ENCODE assay signal across 17 mouse cellular contexts in genomic region chr8:121214975-121215374, GRCm38 (mm10).
DNase-seq lines count a peak whose midpoint lies in the region; ATAC-seq and TF ChIP-seq lines count a peak whose summit lies in the region.
"Had no signal": no experiment of that assay in that cellular context is flagged by ENCODE, and none has a peak within 500 bp of the region (broad histone marks: within the 10 kb centered on the region; RNA-seq: fewer than 3 reads in every experiment).

No protein-coding gene starts in this region.

- no peaks in the 10 kb centered on the region for H3K36me3 ChIP-seq in heart, adult 2 months (ENCODE audit: control insufficient read depth, insufficient read depth, low read length)
- H3K36me3 ChIP-seq in heart, embryonic 11.5 days (ENCODE audit: control insufficient read depth, insufficient read depth, low read length), result no peaks in the 10 kb centered on the region
- no peaks in the 10 kb centered on the region for H3K36me3 ChIP-seq in ES-E14 (ENCODE audit: control insufficient read depth, insufficient read depth, low read length, poor library complexity, severe bottlenecking)
- H3K36me3 ChIP-seq: forebrain, embryonic 10.5 days; heart, embryonic 10.5 days; limb, embryonic 10.5 days; midbrain, embryonic 13.5 days; neural tube, embryonic 12.5 days had no signal

- H3K9ac ChIP-seq in heart, adult 2 months (ENCODE audit: low read depth, low read length), result no peak overlapping the region
- H3K9ac ChIP-seq in heart, embryonic 11.5 days (ENCODE audit: low read depth, low read length), result no peak overlapping the region
- no peak overlapping the region for H3K9ac ChIP-seq in ES-E14 (ENCODE audit: insufficient read depth, low read depth, low read length, poor library complexity, severe bottlenecking)
- H3K9ac ChIP-seq: midbrain, embryonic 13.5 days; neural tube, embryonic 12.5 days had no signal

- no peak for ATAC-seq in heart, embryonic 11.5 days (replicated peaks; ENCODE audit: insufficient number of reproducible peaks, low FRiP score, low TSS enrichment)
- ATAC-seq: activated CD4-positive, CD25-positive, alpha-beta regulatory T cell, adult 4 months; midbrain, embryonic 13.5 days had no signal

- no peak for TF ChIP-seq EP300 in heart, adult 2 months (IDR thresholded peaks at IDR 0.05; ENCODE audit: insufficient read depth, low read depth, low read length)

- intact Hi-C loops in heart, adult 2 months (cut with DNase I), result no loop called here

- DNase-seq in heart, adult 2 months, result no peak
- DNase-seq in lung, adult 2 months, result no peak
- DNase-seq in lung, postnatal 10 days, result no peak
- DNase-seq in ES-E14 (ENCODE audit: low read depth, low spot score) (peak; percentile 60), adipocyte (ENCODE audit: low spot score) (no peak)
- peak; percentile 2 for DNase-seq in naive thymus-derived CD4-positive, alpha-beta T cell, adult 2 months (ENCODE audit: low read depth)
- no peak for DNase-seq in ovary, adult 18-20 months (ENCODE audit: low spot score)
- DNase-seq: cerebellum, adult 9-10 months; kidney, adult 11 months; retina, postnatal 1 day had no signal

- H3K4me2 ChIP-seq in heart, embryonic 11.5 days, result no peak overlapping the region
- H3K4me2 ChIP-seq: midbrain, embryonic 13.5 days; neural tube, embryonic 12.5 days had no signal

- no peak overlapping the region for H3K27ac ChIP-seq in heart, adult 2 months
- no peak overlapping the region for H3K27ac ChIP-seq in heart, embryonic 11.5 days (ENCODE audit: low read depth, low read length)
- H3K27ac ChIP-seq in ES-E14 (ENCODE audit: insufficient read depth, low read depth, low read length, poor library complexity, severe bottlenecking), result no peak overlapping the region
- H3K27ac ChIP-seq: forebrain, embryonic 10.5 days; heart, embryonic 10.5 days; limb, embryonic 10.5 days; midbrain, embryonic 13.5 days; neural tube, embryonic 12.5 days had no signal

- no peaks in the 10 kb centered on the region for H3K79me2 ChIP-seq in heart, adult 2 months (replicated peaks; ENCODE audit: control insufficient read depth, insufficient read depth, low read length)

- no peak overlapping the region for H3K4me3 ChIP-seq in heart, adult 2 months
- no peak overlapping the region for H3K4me3 ChIP-seq in heart, embryonic 11.5 days (ENCODE audit: low read depth, low read length)
- H3K4me3 ChIP-seq in lung, adult 2 months (replicated peaks; ENCODE audit: extremely low read depth, low read depth, low read length), result no peak overlapping the region
- no peak overlapping the region for H3K4me3 ChIP-seq in ES-E14 (ENCODE audit: insufficient read depth in 1 of 2, low read depth in 1 of 2, low read length in 2 of 2, poor library complexity in 1 of 2, severe bottlenecking in 1 of 2)
- H3K4me3 ChIP-seq: forebrain, embryonic 10.5 days; heart, embryonic 10.5 days; limb, embryonic 10.5 days; midbrain, embryonic 13.5 days; neural tube, embryonic 12.5 days had no signal

- no peaks in the 10 kb centered on the region for H3K4me1 ChIP-seq in heart, adult 2 months (ENCODE audit: control insufficient read depth, insufficient read depth, low read length)
- peaks cover under 1% of the 10 kb centered on the region; the same call in 1 of the 2 replicates for H3K4me1 ChIP-seq in heart, embryonic 11.5 days (ENCODE audit: control insufficient read depth, insufficient read depth, low read length)
- no peaks in the 10 kb centered on the region for H3K4me1 ChIP-seq in lung, adult 2 months (ENCODE audit: control insufficient read depth, insufficient read depth, low read length)
- no peaks in the 10 kb centered on the region for H3K4me1 ChIP-seq in ES-E14 (ENCODE audit: control insufficient read depth in 2 of 2, insufficient read depth in 2 of 2, low read length in 2 of 2, poor library complexity in 1 of 2)

- 85% methylated on average over 10 of the region's 10 CpGs for WGBS in heart, adult 2 months
- 74% methylated on average over 10 of the region's 10 CpGs for WGBS in heart, embryonic 11.5 days (ENCODE audit: insufficient replicate concordance)
- 85% methylated on average over 10 of the region's 10 CpGs for WGBS in lung, adult 2 months

- H3K27me3 ChIP-seq in heart, adult 2 months (ENCODE audit: control insufficient read depth, insufficient read depth, low read length), result no peaks in the 10 kb centered on the region
- H3K27me3 ChIP-seq in heart, embryonic 11.5 days (ENCODE audit: control insufficient read depth, insufficient read depth, low read length), result no peaks in the 10 kb centered on the region
- H3K27me3 ChIP-seq: midbrain, embryonic 13.5 days; neural tube, embryonic 12.5 days had no signal

- in situ Hi-C loops in ES-E14 (cut with MboI; ENCODE audit: low sequenced_read_pairs in 2 of 2, unreplicated experiment in 2 of 2), result loop anchor here in 1 of 2 experiments (10.0 kb wide), 1 partner anchor 100 kb away; the partner anchor contains the start of gene Foxc2

- no peak for TF ChIP-seq POLR2A in heart, adult 2 months (IDR thresholded peaks at IDR 0.05; ENCODE audit: insufficient read depth, low read depth, low read length)
- no peak for TF ChIP-seq POLR2A in lung, adult 2 months (IDR thresholded peaks at IDR 0.05; ENCODE audit: borderline replicate concordance, extremely low read depth, low read depth, low read length)

- peak; percentile 55 for TF ChIP-seq CTCF in heart, adult 2 months (IDR thresholded peaks at IDR 0.05)
- TF ChIP-seq CTCF in lung, adult 2 months (IDR thresholded peaks at IDR 0.05; ENCODE audit: insufficient read depth, low read length), result peak; percentile 39

- no peaks in the 10 kb centered on the region; the same call in 1 of the 2 replicates for H3K9me3 ChIP-seq in heart, embryonic 11.5 days (replicated peaks; ENCODE audit: control insufficient read depth, low read length)
- no peaks in the 10 kb centered on the region for H3K9me3 ChIP-seq in ES-E14 (ENCODE audit: control insufficient read depth, insufficient read depth, low read depth, low read length)
- H3K9me3 ChIP-seq: heart, embryonic 10.5 days; limb, embryonic 10.5 days; midbrain, embryonic 13.5 days; neural tube, embryonic 12.5 days had no signal

TF ChIP-seq in ES-E14, 5 proteins besides CTCF, POLR2A, EP300 and RAD21:
- no peak for TF ChIP-seq MAFK (IDR thresholded peaks at IDR 0.05; ENCODE audit: insufficient read depth, low read depth, low read length)
- no peak for TF ChIP-seq HCFC1 (IDR thresholded peaks at IDR 0.05; ENCODE audit: borderline replicate concordance, insufficient read depth, low read length)
- TF ChIP-seq ZC3H11A (IDR thresholded peaks at IDR 0.05; ENCODE audit: borderline replicate concordance, low read depth, low read length), result no peak
- TF ChIP-seq CHD2 (IDR thresholded peaks at IDR 0.05; ENCODE audit: low read depth, low read length), result no peak
- TF ChIP-seq ZNF384 (IDR thresholded peaks at IDR 0.05; ENCODE audit: low read depth, low read length), result no peak

Comparison
In these comparisons a context has a peak if more than half of its experiments do, and no peak if none do; other contexts are left out.
1. DNase-seq: peak in ES-E14 (single experiment) and naive thymus-derived CD4-positive, alpha-beta T cell, adult 2 months (single experiment); none in heart, adult 2 months (0 of 2), lung, adult 2 months (single experiment), lung, postnatal 10 days (single experiment), adipocyte (single experiment) and ovary, adult 18-20 months (single experiment).